Mouse (Mus musculus): ENCODE data around the gene Eif4a2. TPM values are rescaled to one million over a fixed set of nuclear protein-coding genes. Genes with fewer than 3 reads are reported as not detected.

Eif4a2 gene
- total and polyA plus RNA-seq, 3 experiments: 358 to 660 (median 475) TPM

DNA sequence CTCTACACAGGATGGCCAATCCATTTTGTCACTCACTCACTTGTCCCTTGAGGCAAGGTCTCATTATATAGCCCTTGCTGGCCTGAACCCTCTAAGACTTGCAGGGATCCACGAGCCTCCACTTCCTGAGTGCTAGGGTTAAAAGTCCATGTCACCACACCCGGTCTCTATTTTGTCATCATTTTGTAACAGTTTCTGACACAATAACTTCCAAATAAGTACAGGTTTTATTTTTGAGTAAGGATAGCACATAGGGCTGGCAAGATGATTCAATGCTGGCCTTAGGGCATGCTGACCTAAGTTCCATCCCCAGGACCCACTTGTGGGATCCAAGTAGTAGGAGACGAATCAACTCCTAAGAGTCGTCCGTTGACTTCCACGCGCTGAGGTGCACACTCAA is 1.1 kb upstream of the Eif4a2 start:
- H3K9ac ChIP-seq (ENCODE audit: insufficient read depth, low read depth): peak overlapping the region; percentile 83
- peaks cover 33% of the 10 kb centered on the region for H3K79me2 ChIP-seq (replicated peaks; ENCODE audit: control insufficient read depth, extremely low read depth, insufficient read depth, poor library complexity, severe bottlenecking)
- dilution Hi-C loops (cut with MboI; ENCODE audit: extremely low pct_ligation_motif_present, extremely low pct_unique_long_range_greater_than_20kb, low sequenced_read_pairs) (no loop called here), in situ Hi-C loops (cut with MboI; ENCODE audit: low pct_ligation_motif_present, low pct_unique_long_range_greater_than_20kb, low sequenced_read_pairs) (no loop called here)
- TF ChIP-seq MAZ (IDR thresholded peaks at IDR 0.05; ENCODE audit: low read depth, low read length) (no peak), NELFE (IDR thresholded peaks at IDR 0.05; ENCODE audit: low read depth, low read length) (0 out of 2 replicates have a peak, but pooled peaks have one; percentile 16), ELF1 (IDR thresholded peaks at IDR 0.05; ENCODE audit: low read depth, low read length) (peak; percentile 49), TBP (conservative IDR thresholded peaks at IDR 0.05; ENCODE audit: low read depth, low read length) (0 out of 2 replicates have a peak, but pooled peaks have one; percentile 46)
- peaks cover 4 to 34% of the 10 kb centered on the region in 2 experiments; a peak in 2 of 4 replicates for H3K4me1 ChIP-seq (ENCODE audit: control insufficient read depth in 1 of 2, insufficient read depth in 2 of 2)
- H3K27ac ChIP-seq (ENCODE audit: insufficient read depth, low read depth): peak overlapping the region; percentile 27
- no peak for DNase-seq (ENCODE audit: extremely low read depth)
- no peak overlapping the region for H3K4me3 ChIP-seq (replicated peaks in 1 of 3; ENCODE audit: low read depth in 2 of 3, low read length in 2 of 3, poor library complexity in 1 of 3)
- peaks cover 25 to 28% of the 10 kb centered on the region in 2 experiments for H3K36me3 ChIP-seq (replicated peaks in 1 of 2; ENCODE audit: control insufficient read depth in 1 of 2, insufficient read depth in 1 of 2, low read length in 1 of 2)
- peak overlapping the region; percentile 93 for H3K4me2 ChIP-seq (ENCODE audit: insufficient read depth, low read depth, poor library complexity, severe bottlenecking)
- no peaks in the 10 kb centered on the region for H3K27me3 ChIP-seq (replicated peaks)
- no peaks in the 10 kb centered on the region for H3K9me3 ChIP-seq (replicated peaks; ENCODE audit: low read length)

GRCm38 (mm10) chr16:23107946-23108759 is 909 bp downstream of the Eif4a2 start:
- dilution Hi-C loops (cut with MboI; ENCODE audit: extremely low pct_ligation_motif_present, extremely low pct_unique_long_range_greater_than_20kb, low sequenced_read_pairs): no loop called here
- in situ Hi-C loops (cut with MboI; ENCODE audit: low pct_ligation_motif_present, low pct_unique_long_range_greater_than_20kb, low sequenced_read_pairs): no loop called here

More at GRCm38 (mm10) chr16:23107946-23108759, 909 bp downstream of the Eif4a2 start:
- Histone ChIP-seq H3K4me1 (ENCODE audit: control insufficient read depth in 1 of 2, insufficient read depth in 2 of 2) (peaks cover 4 to 48% of the 10 kb centered on the region in 2 experiments; a peak in 2 of 4 replicates), H3K9ac (ENCODE audit: insufficient read depth, low read depth) (peak overlapping the region; percentile 100), H3K27me3 (replicated peaks) (no peaks in the 10 kb centered on the region), H3K4me2 (ENCODE audit: insufficient read depth, low read depth, poor library complexity, severe bottlenecking) (no peak overlapping the region), H3K27ac (ENCODE audit: insufficient read depth, low read depth) (peak overlapping the region; percentile 93), H3K36me3 (replicated peaks in 1 of 2; ENCODE audit: control insufficient read depth in 1 of 2, insufficient read depth in 1 of 2, low read length in 1 of 2) (peaks cover 44 to 48% of the 10 kb centered on the region in 2 experiments), H3K4me3 (replicated peaks in 1 of 3; ENCODE audit: low read depth in 2 of 3, low read length in 2 of 3, poor library complexity in 1 of 3) (peak overlapping the region; percentile 81 to 97 (median 91)), H3K79me2 (replicated peaks; ENCODE audit: control insufficient read depth, extremely low read depth, insufficient read depth, poor library complexity, severe bottlenecking) (peaks cover 54% of the 10 kb centered on the region), H3K9me3 (replicated peaks; ENCODE audit: low read length) (no peaks in the 10 kb centered on the region)
- TF ChIP-seq ELF1 (IDR thresholded peaks at IDR 0.05; ENCODE audit: low read depth, low read length) (no peak), POLR2A (IDR thresholded peaks at IDR 0.05; ENCODE audit: low read depth, low read length) (peak; percentile 8; the same call in 1 of the 2 replicates), CHD1 (IDR thresholded peaks at IDR 0.05; ENCODE audit: low read depth, low read length) (peak; percentile 47; the same call in 1 of the 2 replicates), ZKSCAN1 (IDR thresholded peaks at IDR 0.05; ENCODE audit: borderline replicate concordance, low read depth, low read length) (no peak), HCFC1 (IDR thresholded peaks at IDR 0.05; ENCODE audit: low read depth, low read length) (peak; percentile 1; the same call in 1 of the 2 replicates), RAD21 (IDR thresholded peaks at IDR 0.05; ENCODE audit: low read depth, low read length) (no peak), MAFK (IDR thresholded peaks at IDR 0.05; ENCODE audit: insufficient replicate concordance, low read length) (no peak), JUN (IDR thresholded peaks at IDR 0.05; ENCODE audit: insufficient read depth, low read depth, low read length) (no peak), POLR2AphosphoS2 (IDR thresholded peaks at IDR 0.05; ENCODE audit: low read depth, low read length) (peak; percentile 9; the same call in 1 of the 2 replicates), BHLHE40 (IDR thresholded peaks at IDR 0.05; ENCODE audit: low read depth, low read length) (no peak), RCOR1 (conservative IDR thresholded peaks at IDR 0.05; ENCODE audit: low read depth, low read length) (peak; percentile 22; the same call in 1 of the 2 replicates), TCF12 (IDR thresholded peaks at IDR 0.05; ENCODE audit: low read depth, low read length) (no peak), CHD2 (IDR thresholded peaks at IDR 0.05; ENCODE audit: low read length) (peak; percentile 74; the same call in 1 of the 2 replicates), TBP (conservative IDR thresholded peaks at IDR 0.05; ENCODE audit: low read depth, low read length) (0 out of 2 replicates have a peak, but pooled peaks have one; percentile 62), MXI1 (IDR thresholded peaks at IDR 0.05; ENCODE audit: low read depth, low read length) (peak; percentile 72; the same call in 1 of the 2 replicates), SIN3A (IDR thresholded peaks at IDR 0.05; ENCODE audit: low read length) (peak; percentile 41; the same call in 1 of the 2 replicates), UBTF (IDR thresholded peaks at IDR 0.05; ENCODE audit: low read depth, low read length) (no peak; the same call in 1 of the 2 replicates), JUND (conservative IDR thresholded peaks at IDR 0.05; ENCODE audit: low read depth, low read length) (no peak), MYC (IDR thresholded peaks at IDR 0.05; ENCODE audit: low read depth, low read length) (peak; percentile 28; the same call in 1 of the 2 replicates), ETS1 (conservative IDR thresholded peaks at IDR 0.05; ENCODE audit: low read depth, low read length) (no peak), CTCF (conservative IDR thresholded peaks at IDR 0.05 in 1 of 2, IDR thresholded peaks at IDR 0.05 in 1 of 2; ENCODE audit: low read depth in 2 of 2, low read length in 2 of 2) (no peak), NELFE (IDR thresholded peaks at IDR 0.05; ENCODE audit: low read depth, low read length) (0 out of 2 replicates have a peak, but pooled peaks have one; percentile 40)
- peak; percentile 77 for DNase-seq (ENCODE audit: extremely low read depth)
